Mouse (Mus musculus): ENCODE results near the gene Arhgap23. TPM values are rescaled to one million over a fixed set of nuclear protein-coding genes. Genes with fewer than 3 reads are reported as not detected.
A peak's percentile ranks its signal among the peaks of the same experiment; 100 is the strongest.

The Arhgap23 gene
- polyA plus RNA-seq, 1 experiment from 2014 or later: 6.4 TPM

DNA sequence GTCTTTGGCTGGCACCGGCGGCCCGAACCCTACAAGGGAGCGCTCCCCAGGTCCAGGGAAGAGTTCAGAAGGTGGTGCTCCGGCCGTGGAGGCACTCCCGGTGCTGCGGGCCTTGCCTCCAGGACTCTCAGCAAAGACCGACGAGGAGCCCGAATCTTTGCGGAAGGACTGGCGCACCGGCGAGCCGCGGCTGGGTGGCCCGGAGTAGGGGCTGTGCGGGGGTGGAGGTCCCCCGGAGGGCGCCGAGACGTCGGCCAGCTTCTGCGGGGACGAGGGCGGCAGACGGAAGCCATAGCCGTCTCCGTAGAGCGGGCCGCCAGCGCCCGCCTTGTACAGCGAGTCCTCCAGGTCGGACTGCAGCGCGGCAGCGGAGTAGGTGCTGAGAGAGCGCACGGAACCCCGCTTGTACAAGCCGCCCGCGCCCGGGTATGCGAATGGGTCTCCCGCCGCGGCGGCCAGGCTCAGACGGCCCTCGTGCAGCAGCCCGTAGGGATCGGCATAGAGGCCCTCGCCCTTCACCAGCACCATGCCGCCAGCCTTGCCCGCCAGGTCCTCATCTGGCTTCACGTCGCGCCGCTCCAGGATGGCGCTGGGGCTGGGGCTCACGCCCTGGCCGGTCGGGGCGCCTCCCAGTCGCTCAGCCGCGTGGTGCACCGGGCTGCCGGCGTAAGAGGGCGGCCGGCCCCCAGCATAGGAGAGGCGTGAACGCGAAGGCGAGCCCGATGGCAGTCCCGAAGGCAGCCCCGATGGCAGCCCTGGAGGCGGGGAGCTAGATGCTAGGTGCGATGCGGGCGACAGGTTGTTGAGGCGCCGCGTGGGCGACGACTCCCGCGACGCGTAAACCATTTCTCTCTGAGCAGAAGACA is 119.3 kb downstream of the Arhgap23 start:
- WGBS: 2% methylated on average over 95 of the region's 95 CpGs
- Histone ChIP-seq H3K4me3 (ENCODE audit: low read depth, low read length) (peak overlapping the region; percentile 24), H3K27ac (ENCODE audit: low read length) (no peak overlapping the region), H3K36me3 (ENCODE audit: control insufficient read depth, insufficient read depth, low read length) (no peaks in the 10 kb centered on the region), H3K4me1 (ENCODE audit: control insufficient read depth, insufficient read depth, low read length) (peaks cover 25% of the 10 kb centered on the region), H3K27me3 (ENCODE audit: control insufficient read depth, insufficient read depth, low read length) (peaks cover 59% of the 10 kb centered on the region), H3K9ac (replicated peaks; ENCODE audit: low read depth, low read length) (0 out of 2 replicates have a peak overlapping the region, but pooled peaks have one; percentile 2), H3K9me3 (ENCODE audit: control insufficient read depth, low read depth, low read length) (no peaks in the 10 kb centered on the region), H3K4me2 (replicated peaks; ENCODE audit: low read depth, low read length) (peak overlapping the region; percentile 36)
- no peak for ATAC-seq (ENCODE audit: insufficient number of reproducible peaks, insufficient read depth, low FRiP score, low read depth)

DNA sequence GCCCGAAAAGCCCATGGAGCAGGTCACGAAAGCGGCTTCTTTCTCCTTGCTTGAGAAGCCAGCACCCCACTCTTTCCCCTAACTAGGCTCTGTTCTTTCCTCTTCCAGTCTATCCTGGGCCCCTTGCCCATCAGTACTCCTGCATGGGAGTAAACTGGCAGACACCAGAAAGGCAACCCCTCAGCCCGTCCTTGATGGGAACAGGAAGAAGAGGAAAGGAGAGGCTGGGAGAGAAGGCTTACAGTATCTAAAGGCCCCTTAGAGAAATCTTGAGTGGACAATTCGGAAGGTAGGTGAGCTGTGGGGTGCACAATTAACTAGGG is 119.9 kb downstream of the Arhgap23 start:
- Histone ChIP-seq H3K27me3 (ENCODE audit: control insufficient read depth, insufficient read depth, low read length) (peaks cover 59% of the 10 kb centered on the region), H3K36me3 (ENCODE audit: control insufficient read depth, insufficient read depth, low read length) (no peaks in the 10 kb centered on the region), H3K9ac (replicated peaks; ENCODE audit: low read depth, low read length) (no peak overlapping the region), H3K27ac (ENCODE audit: low read length) (no peak overlapping the region), H3K4me2 (replicated peaks; ENCODE audit: low read depth, low read length) (no peak overlapping the region), H3K9me3 (ENCODE audit: control insufficient read depth, low read depth, low read length) (no peaks in the 10 kb centered on the region), H3K4me1 (ENCODE audit: control insufficient read depth, insufficient read depth, low read length) (peaks cover 25% of the 10 kb centered on the region), H3K4me3 (ENCODE audit: low read depth, low read length) (peak overlapping the region; percentile 24; the same call in 1 of the 2 replicates)
- ATAC-seq (ENCODE audit: insufficient number of reproducible peaks, insufficient read depth, low FRiP score, low read depth): no peak
- 18% methylated on average over 5 of the region's 5 CpGs for WGBS

DNA sequence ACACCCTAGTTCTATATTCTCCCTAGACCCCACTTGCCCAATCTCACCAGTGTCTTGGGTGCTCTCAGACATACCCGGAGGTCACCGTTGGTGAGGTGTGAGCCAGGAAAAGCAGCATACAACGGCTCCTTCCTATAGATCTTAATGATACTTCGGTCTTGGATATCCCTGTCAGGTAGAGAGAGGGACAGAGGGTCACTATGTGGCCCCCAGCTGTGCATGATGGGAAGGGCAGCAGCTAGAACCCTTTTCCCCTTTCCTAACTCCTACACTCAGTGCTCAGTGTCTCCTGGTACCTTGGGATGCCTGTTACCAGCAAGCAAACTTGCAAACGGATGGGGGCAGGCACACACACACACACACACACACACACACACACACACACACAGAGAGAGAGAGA is 120.3 kb downstream of the Arhgap23 start:
- Histone ChIP-seq H3K36me3 (ENCODE audit: control insufficient read depth, insufficient read depth, low read length) (no peaks in the 10 kb centered on the region), H3K27me3 (ENCODE audit: control insufficient read depth, insufficient read depth, low read length) (peaks cover 59% of the 10 kb centered on the region), H3K9ac (replicated peaks; ENCODE audit: low read depth, low read length) (no peak overlapping the region), H3K4me2 (replicated peaks; ENCODE audit: low read depth, low read length) (no peak overlapping the region), H3K27ac (ENCODE audit: low read length) (no peak overlapping the region), H3K9me3 (ENCODE audit: control insufficient read depth, low read depth, low read length) (no peaks in the 10 kb centered on the region), H3K4me1 (ENCODE audit: control insufficient read depth, insufficient read depth, low read length) (peaks cover 27% of the 10 kb centered on the region), H3K4me3 (ENCODE audit: low read depth, low read length) (no peak overlapping the region)
- 40% methylated on average over 5 of the region's 5 CpGs for WGBS
- ATAC-seq (ENCODE audit: insufficient number of reproducible peaks, insufficient read depth, low FRiP score, low read depth): no peak

DNA sequence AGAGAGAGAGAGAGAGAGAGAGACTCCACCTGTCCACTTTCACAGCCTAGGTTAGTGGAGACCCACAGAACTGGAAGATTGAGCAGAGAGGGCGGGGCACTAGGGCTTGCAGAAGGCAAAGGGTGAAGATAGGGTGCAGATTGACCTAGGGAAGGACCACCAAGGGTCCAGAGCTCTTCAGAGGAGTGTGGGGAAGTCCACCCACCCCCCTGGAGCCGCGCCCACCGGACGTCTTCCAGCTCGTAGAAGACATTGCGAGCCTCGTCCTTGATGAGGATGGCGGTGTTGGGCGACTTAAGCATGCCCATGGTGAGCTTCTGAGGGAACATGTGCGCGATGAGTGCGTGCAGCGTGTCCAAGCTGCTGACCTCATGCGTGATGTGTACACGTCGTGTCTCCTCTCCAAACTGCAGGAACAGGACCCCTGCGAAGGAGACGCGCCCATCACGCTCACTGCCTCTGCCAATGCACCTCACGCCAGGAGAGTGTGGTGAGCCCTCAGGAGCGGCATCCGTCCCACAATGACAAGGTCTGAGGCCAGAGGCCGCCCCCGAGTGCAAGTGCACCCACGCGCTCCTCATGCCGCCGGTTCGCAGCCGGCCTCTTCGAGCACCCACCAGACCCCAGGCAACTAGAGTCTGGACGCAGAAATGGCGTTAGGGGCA is 120.9 kb downstream of the Arhgap23 start:
- H3K4me1 ChIP-seq (ENCODE audit: control insufficient read depth, insufficient read depth, low read length): peaks cover 33% of the 10 kb centered on the region
- ATAC-seq (ENCODE audit: insufficient number of reproducible peaks, insufficient read depth, low FRiP score, low read depth): no peak

DNA sequence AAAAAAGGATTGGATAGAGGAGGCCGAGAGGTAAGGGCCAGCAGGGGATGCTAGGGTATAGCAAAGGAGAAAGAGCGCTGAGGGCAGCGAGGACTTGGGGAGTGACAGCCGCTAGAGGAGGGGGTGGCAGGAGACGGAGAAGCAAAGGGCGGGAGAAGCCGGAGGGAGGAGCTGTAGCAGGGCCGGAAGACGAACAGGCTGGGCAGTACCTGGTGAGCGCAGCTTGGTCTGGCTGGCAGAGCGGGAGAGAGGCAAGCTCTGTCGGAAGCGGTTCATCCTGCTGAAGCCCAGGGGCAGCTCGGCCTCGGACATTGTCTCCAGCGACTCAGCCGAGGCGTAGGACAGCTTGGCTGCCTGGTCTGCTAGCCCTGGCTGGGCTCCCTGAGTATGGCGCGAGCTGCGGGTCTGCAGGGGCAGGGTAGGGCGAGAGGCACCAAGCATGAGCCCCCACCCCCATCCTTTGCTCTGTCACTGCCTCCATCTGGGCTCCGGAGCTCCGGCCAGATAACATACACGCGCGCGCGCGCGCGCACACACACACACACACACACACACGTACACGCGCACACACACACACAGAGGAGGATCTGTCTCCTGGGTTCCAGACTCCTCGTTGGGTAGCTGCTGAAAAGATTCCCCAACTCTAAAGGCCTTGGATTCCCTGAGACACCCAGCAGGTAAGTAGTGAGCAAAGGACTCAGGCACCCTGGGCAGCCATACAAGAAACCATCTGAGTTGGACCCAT is 121.7 kb downstream of the Arhgap23 start:
- Histone ChIP-seq H3K9ac (replicated peaks; ENCODE audit: low read depth, low read length) (no peak overlapping the region), H3K27ac (ENCODE audit: low read length) (no peak overlapping the region), H3K4me2 (replicated peaks; ENCODE audit: low read depth, low read length) (peak overlapping the region; percentile 63), H3K4me1 (ENCODE audit: control insufficient read depth, insufficient read depth, low read length) (peaks cover 33% of the 10 kb centered on the region), H3K36me3 (ENCODE audit: control insufficient read depth, insufficient read depth, low read length) (no peaks in the 10 kb centered on the region), H3K9me3 (ENCODE audit: control insufficient read depth, low read depth, low read length) (no peaks in the 10 kb centered on the region), H3K4me3 (ENCODE audit: low read depth, low read length) (peak overlapping the region; percentile 28), H3K27me3 (ENCODE audit: control insufficient read depth, insufficient read depth, low read length) (peaks cover 56% of the 10 kb centered on the region)
- WGBS: 1% methylated on average over 36 of the region's 36 CpGs
- ATAC-seq (ENCODE audit: insufficient number of reproducible peaks, insufficient read depth, low FRiP score, low read depth): no peak

More for the DNA sequence above, 120.9 kb downstream of the Arhgap23 start:
- Histone ChIP-seq H3K27ac (ENCODE audit: low read length) (no peak overlapping the region), H3K4me3 (ENCODE audit: low read depth, low read length) (peak overlapping the region; percentile 28), H3K9me3 (ENCODE audit: control insufficient read depth, low read depth, low read length) (no peaks in the 10 kb centered on the region), H3K9ac (replicated peaks; ENCODE audit: low read depth, low read length) (no peak overlapping the region), H3K4me2 (replicated peaks; ENCODE audit: low read depth, low read length) (peak overlapping the region; percentile 63), H3K27me3 (ENCODE audit: control insufficient read depth, insufficient read depth, low read length) (peaks cover 59% of the 10 kb centered on the region), H3K36me3 (ENCODE audit: control insufficient read depth, insufficient read depth, low read length) (no peaks in the 10 kb centered on the region)
- WGBS: 9% methylated on average over 35 of the region's 35 CpGs

DNA sequence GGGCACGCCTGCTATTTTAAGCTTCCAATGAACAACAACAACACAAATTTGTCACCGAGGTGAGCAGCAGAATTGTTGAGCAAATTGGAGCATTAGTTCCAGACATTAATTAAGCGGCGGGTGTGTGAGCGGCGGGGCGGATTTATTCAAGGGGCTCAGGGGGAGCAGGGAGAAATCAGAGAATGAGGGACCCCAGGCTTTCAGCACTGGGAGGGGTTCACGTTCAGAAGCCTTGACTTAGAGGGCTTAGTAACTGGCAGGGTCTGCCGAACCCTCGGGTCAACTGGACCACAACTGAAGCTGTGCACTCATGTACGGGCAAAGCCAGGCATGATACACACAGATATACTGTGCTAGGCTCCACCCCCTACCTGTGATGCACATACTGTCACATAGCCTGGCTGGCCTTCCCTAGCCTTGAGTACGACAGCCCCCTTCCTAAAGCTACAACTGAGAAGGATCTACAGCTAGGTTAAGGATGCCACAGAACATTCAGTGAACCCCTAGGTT is 122.3 kb downstream of the Arhgap23 start:
- no peak overlapping the region; the same call in 1 of the 2 replicates for H3K4me3 ChIP-seq (ENCODE audit: low read depth, low read length)
- no peaks in the 10 kb centered on the region for H3K9me3 ChIP-seq (ENCODE audit: control insufficient read depth, low read depth, low read length)
- H3K27me3 ChIP-seq (ENCODE audit: control insufficient read depth, insufficient read depth, low read length): peaks cover 50% of the 10 kb centered on the region
- H3K9ac ChIP-seq (replicated peaks; ENCODE audit: low read depth, low read length): no peak overlapping the region
- no peaks in the 10 kb centered on the region for H3K36me3 ChIP-seq (ENCODE audit: control insufficient read depth, insufficient read depth, low read length)
- peaks cover 31% of the 10 kb centered on the region for H3K4me1 ChIP-seq (ENCODE audit: control insufficient read depth, insufficient read depth, low read length)
- 32% methylated on average over 12 of the region's 12 CpGs for WGBS
- H3K27ac ChIP-seq (ENCODE audit: low read length): no peak overlapping the region
- H3K4me2 ChIP-seq (replicated peaks; ENCODE audit: low read depth, low read length): peak overlapping the region; percentile 63
- ATAC-seq (ENCODE audit: insufficient number of reproducible peaks, insufficient read depth, low FRiP score, low read depth): no peak

DNA sequence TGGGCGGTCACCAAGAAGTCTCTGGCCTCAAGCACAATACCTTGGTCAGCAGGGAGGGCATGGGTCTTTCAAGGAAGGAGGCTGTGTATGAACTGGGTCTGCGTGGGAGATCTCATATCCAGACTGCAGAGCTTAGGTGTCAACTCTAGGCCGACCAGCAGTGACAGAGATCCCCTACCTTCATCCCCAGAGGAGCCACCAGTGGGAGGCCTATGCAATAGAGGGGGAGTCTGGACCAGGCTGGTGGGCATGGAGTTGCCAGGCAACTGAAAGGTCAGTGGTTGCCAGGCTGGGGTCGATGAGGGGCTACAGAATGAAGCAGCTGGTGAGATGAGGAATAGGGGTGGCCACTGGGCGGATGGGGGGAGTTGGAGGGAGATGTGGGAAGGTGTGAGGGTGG is 124.3 kb downstream of the Arhgap23 start:
- Histone ChIP-seq H3K36me3 (ENCODE audit: control insufficient read depth, insufficient read depth, low read length) (no peaks in the 10 kb centered on the region), H3K27ac (ENCODE audit: low read length) (no peak overlapping the region), H3K27me3 (ENCODE audit: control insufficient read depth, insufficient read depth, low read length) (peaks cover 35% of the 10 kb centered on the region), H3K4me3 (ENCODE audit: low read depth, low read length) (no peak overlapping the region), H3K9me3 (ENCODE audit: control insufficient read depth, low read depth, low read length) (no peaks in the 10 kb centered on the region), H3K9ac (replicated peaks; ENCODE audit: low read depth, low read length) (no peak overlapping the region), H3K4me1 (ENCODE audit: control insufficient read depth, insufficient read depth, low read length) (peaks cover 24% of the 10 kb centered on the region), H3K4me2 (replicated peaks; ENCODE audit: low read depth, low read length) (no peak overlapping the region)
- WGBS: 70% methylated on average over 5 of the region's 5 CpGs
- no peak for ATAC-seq (ENCODE audit: insufficient number of reproducible peaks, insufficient read depth, low FRiP score, low read depth)

DNA sequence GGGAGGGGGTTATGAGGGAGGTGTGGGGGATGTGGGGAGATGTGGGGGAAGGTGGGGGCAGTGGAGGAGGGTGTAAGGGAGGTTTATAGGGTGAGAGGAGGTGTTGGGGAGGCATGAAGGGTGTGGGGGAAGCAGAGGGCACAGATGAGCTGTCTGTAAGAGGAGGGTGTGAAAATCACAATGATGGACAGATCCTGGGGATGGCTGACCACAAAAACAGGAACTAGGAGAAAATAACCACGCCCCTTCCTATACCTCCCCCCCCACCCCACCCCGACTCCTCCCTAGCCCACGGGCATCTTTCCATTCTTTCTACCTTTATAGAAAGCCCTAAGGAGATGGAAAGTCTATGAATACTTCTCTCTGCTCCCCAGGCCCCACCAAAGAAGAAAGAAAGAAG is 124.8 kb downstream of the Arhgap23 start:
- ATAC-seq (ENCODE audit: insufficient number of reproducible peaks, insufficient read depth, low FRiP score, low read depth): no peak
- H3K9ac ChIP-seq (replicated peaks; ENCODE audit: low read depth, low read length): no peak overlapping the region
- no peak overlapping the region for H3K4me2 ChIP-seq (replicated peaks; ENCODE audit: low read depth, low read length)
- H3K27me3 ChIP-seq (ENCODE audit: control insufficient read depth, insufficient read depth, low read length): peaks cover 31% of the 10 kb centered on the region
- H3K4me3 ChIP-seq (ENCODE audit: low read depth, low read length): no peak overlapping the region
- no peaks in the 10 kb centered on the region for H3K36me3 ChIP-seq (ENCODE audit: control insufficient read depth, insufficient read depth, low read length)
- H3K27ac ChIP-seq (ENCODE audit: low read length): no peak overlapping the region
- 59% methylated on average over 3 of the region's 3 CpGs for WGBS
- H3K4me1 ChIP-seq (ENCODE audit: control insufficient read depth, insufficient read depth, low read length): 0 out of 2 replicates have a peak, but pooled peaks cover 20% of the 10 kb centered on the region
- H3K9me3 ChIP-seq (ENCODE audit: control insufficient read depth, low read depth, low read length): no peaks in the 10 kb centered on the region

Measured in stomach, embryonic 14.5 days (tissue).